Mouse (Mus musculus): ENCODE data around the gene Il10rb.

DNA sequence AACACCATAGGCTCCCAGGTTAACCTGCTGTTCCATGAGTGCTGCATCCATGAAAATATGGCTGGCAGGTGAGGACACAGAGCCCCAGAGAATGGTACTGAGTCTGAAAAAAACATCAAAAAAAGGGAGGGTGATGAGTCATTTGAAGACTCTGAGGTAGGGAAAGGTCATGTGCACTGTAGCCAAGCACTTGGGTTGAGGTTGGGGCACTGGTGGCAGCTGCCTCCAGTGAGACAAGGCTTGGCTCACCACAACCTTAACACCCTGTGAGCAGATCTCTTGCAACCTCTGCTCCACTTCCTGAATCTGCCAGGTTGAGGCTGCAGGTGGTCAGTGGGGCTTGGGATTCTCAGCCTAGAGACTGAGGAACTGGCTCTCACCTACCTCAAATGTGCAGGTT, 39.4 kb upstream of the Il10rb start:
- TF ChIP-seq CTCF (IDR thresholded peaks at IDR 0.05; ENCODE audit: low read depth) (no peak), EP300 (optimal IDR thresholded peaks at IDR 0.05) (no peak)
